ENCODE assay signal across 8 mouse cellular contexts in genomic region chr6:83571840-83572667, GRCm38 (mm10). TPM values are rescaled to one million over a fixed set of nuclear protein-coding genes. Genes with fewer than 3 reads are reported as not detected.
DNase-seq lines count a peak whose midpoint lies in the region; ATAC-seq and TF ChIP-seq lines count a peak whose summit lies in the region.

No protein-coding gene starts in this region.

- H3K27ac ChIP-seq in embryonic facial prominence, embryonic 13.5 days = peak overlapping the region; percentile 80
- 0 out of 2 replicates have a peak overlapping the region, but pooled peaks have one; percentile 54 for H3K27ac ChIP-seq in kidney, adult 2 months (ENCODE audit: insufficient read depth, low read depth, low read length)
- peak overlapping the region; percentile 35; the same call in 1 of the 2 replicates for H3K27ac ChIP-seq in limb, embryonic 12.5 days
- peak overlapping the region; percentile 89 for H3K27ac ChIP-seq in midbrain, embryonic 15.5 days
- H3K27ac ChIP-seq in spleen, adult 2 months (ENCODE audit: insufficient read depth, low read length) = peak overlapping the region; percentile 51; the same call in 1 of the 2 replicates

- H3K36me3 ChIP-seq in embryonic facial prominence, embryonic 13.5 days = peaks cover 16% of the 10 kb centered on the region; the same call in 1 of the 2 replicates
- H3K36me3 ChIP-seq in kidney, adult 2 months (ENCODE audit: control insufficient read depth, insufficient read depth, low read length) = no peaks in the 10 kb centered on the region
- H3K36me3 ChIP-seq in limb, embryonic 12.5 days = peaks cover 21% of the 10 kb centered on the region
- peaks cover 8% of the 10 kb centered on the region; the same call in 1 of the 2 replicates for H3K36me3 ChIP-seq in midbrain, embryonic 15.5 days (replicated peaks)
- H3K36me3 ChIP-seq in spleen, adult 2 months (ENCODE audit: control insufficient read depth, insufficient read depth, low read length) = 0 out of 2 replicates have a peak, but pooled peaks cover 1% of the 10 kb centered on the region

- WGBS in embryonic facial prominence, embryonic 13.5 days = 4% methylated on average over 37 of the region's 37 CpGs
- 3% methylated on average over 37 of the region's 37 CpGs for WGBS in kidney, adult 2 months
- WGBS in limb, embryonic 12.5 days = 5% methylated on average over 37 of the region's 37 CpGs
- 6% methylated on average over 37 of the region's 37 CpGs for WGBS in midbrain, embryonic 15.5 days
- 4% methylated on average over 37 of the region's 37 CpGs for WGBS in spleen, adult 2 months

- no peak for TF ChIP-seq CTCF in kidney, adult 2 months (conservative IDR thresholded peaks at IDR 0.05; ENCODE audit: insufficient read depth, insufficient read length, low read depth, low read length)
- TF ChIP-seq CTCF in spleen, adult 2 months (IDR thresholded peaks at IDR 0.05; ENCODE audit: extremely low read depth, insufficient read depth, insufficient read length, insufficient replicate concordance) = no peak

- ATAC-seq in embryonic facial prominence, embryonic 13.5 days (ENCODE audit: insufficient number of reproducible peaks, insufficient read depth, low FRiP score, low TSS enrichment, low read depth) = peak; percentile 89
- ATAC-seq in limb, embryonic 12.5 days (ENCODE audit: insufficient number of reproducible peaks, insufficient read depth, low FRiP score, low TSS enrichment, low read depth) = peak; percentile 87
- peak; percentile 97 for ATAC-seq in midbrain, embryonic 15.5 days (replicated peaks)

- peak; percentile 81 for DNase-seq in 3134 (ENCODE audit: extremely low read depth, insufficient read length, low spot score)
- DNase-seq in adrenal gland, postnatal 36 days = peak; percentile 93
- peak; percentile 94 to 95 for DNase-seq in heart, adult 18-20 months
- DNase-seq in kidney, adult 2 months = peak; percentile 95
- peak; percentile 50 to 72 for DNase-seq in spleen, adult 2 months (ENCODE audit: low read depth in 1 of 2, low spot score in 2 of 2)

- no peaks in the 10 kb centered on the region for H3K9me3 ChIP-seq in embryonic facial prominence, embryonic 13.5 days
- no peaks in the 10 kb centered on the region for H3K9me3 ChIP-seq in limb, embryonic 12.5 days
- no peaks in the 10 kb centered on the region for H3K9me3 ChIP-seq in midbrain, embryonic 15.5 days

- H3K27me3 ChIP-seq in embryonic facial prominence, embryonic 13.5 days = peaks cover 14% of the 10 kb centered on the region
- H3K27me3 ChIP-seq in kidney, adult 2 months (replicated peaks; ENCODE audit: control insufficient read depth, insufficient read depth, low read length) = no peaks in the 10 kb centered on the region
- no peaks in the 10 kb centered on the region; the same call in 1 of the 2 replicates for H3K27me3 ChIP-seq in limb, embryonic 12.5 days
- no peaks in the 10 kb centered on the region for H3K27me3 ChIP-seq in midbrain, embryonic 15.5 days (replicated peaks)
- H3K27me3 ChIP-seq in spleen, adult 2 months (ENCODE audit: control insufficient read depth, insufficient read depth, low read length) = no peaks in the 10 kb centered on the region

- TF ChIP-seq POLR2A in kidney, adult 2 months (IDR thresholded peaks at IDR 0.05; ENCODE audit: low read depth, low read length) = no peak
- TF ChIP-seq POLR2A in spleen, adult 2 months (IDR thresholded peaks at IDR 0.05; ENCODE audit: low read depth, low read length) = peak; percentile 18; the same call in 1 of the 2 replicates

- H3K4me2 ChIP-seq in embryonic facial prominence, embryonic 13.5 days = peak overlapping the region; percentile 92
- H3K4me2 ChIP-seq in limb, embryonic 12.5 days = peak overlapping the region; percentile 91
- H3K4me2 ChIP-seq in midbrain, embryonic 15.5 days = peak overlapping the region; percentile 91

- H3K9ac ChIP-seq in embryonic facial prominence, embryonic 13.5 days = peak overlapping the region; percentile 84
- H3K9ac ChIP-seq in limb, embryonic 12.5 days (replicated peaks) = peak overlapping the region; percentile 77
- H3K9ac ChIP-seq in midbrain, embryonic 15.5 days = peak overlapping the region; percentile 89

- H3K4me1 ChIP-seq in embryonic facial prominence, embryonic 13.5 days = peaks cover 17% of the 10 kb centered on the region
- H3K4me1 ChIP-seq in kidney, adult 2 months (ENCODE audit: control insufficient read depth, insufficient read depth, low read length) = peaks cover 9% of the 10 kb centered on the region; the same call in 1 of the 2 replicates
- H3K4me1 ChIP-seq in limb, embryonic 12.5 days (replicated peaks) = peaks cover 13% of the 10 kb centered on the region
- H3K4me1 ChIP-seq in midbrain, embryonic 15.5 days = peaks cover 22% of the 10 kb centered on the region
- H3K4me1 ChIP-seq in spleen, adult 2 months (ENCODE audit: control insufficient read depth, insufficient read depth, insufficient read length) = peaks cover 4% of the 10 kb centered on the region; the same call in 1 of the 2 replicates

- H3K4me3 ChIP-seq in embryonic facial prominence, embryonic 13.5 days = peak overlapping the region; percentile 79
- peak overlapping the region; percentile 91 for H3K4me3 ChIP-seq in kidney, adult 2 months (ENCODE audit: insufficient read depth, low read depth, low read length)
- H3K4me3 ChIP-seq in limb, embryonic 12.5 days (replicated peaks) = peak overlapping the region; percentile 75
- peak overlapping the region; percentile 83 for H3K4me3 ChIP-seq in midbrain, embryonic 15.5 days
- H3K4me3 ChIP-seq in spleen, adult 2 months (ENCODE audit: extremely low read depth, insufficient read depth, insufficient read length) = peak overlapping the region; percentile 90

RNA-seq across cellular contexts. Expression of gene Stambp, which starts 0.5 kb away (rescaled TPM):
- 10 to 100 TPM; 21.3 to 22.0 TPM for total RNA-seq in adrenal gland, postnatal 36 days (2021)
- polyA plus RNA-seq in embryonic facial prominence, embryonic 13.5 days (2015; fragmentation: Nextera tagmentation; extraction: Ambion mirVana) = 23.0 and 26.3 TPM in 2 replicates
- 10 to 100 TPM; 10.2 to 13.8 TPM for total RNA-seq in heart, adult 18-20 months (2021)
- polyA plus RNA-seq in kidney, adult 2 months (2012; rRNA removed) = 13.9 and 15.7 TPM in 2 replicates
- 19.2 and 19.4 TPM in 2 replicates for polyA plus RNA-seq in limb, embryonic 12.5 days (2016; fragmentation: Nextera tagmentation; extraction: Ambion mirVana)
- polyA plus RNA-seq in midbrain, embryonic 15.5 days (2015; fragmentation: Nextera tagmentation; extraction: Ambion mirVana) = 63.4 and 66.5 TPM in 2 replicates
- 5.1 and 5.2 TPM in 2 replicates for polyA plus RNA-seq in spleen, adult 2 months (2012; rRNA removed)

RNA-seq across cellular contexts. Expression of gene Actg2, which starts 36.0 kb away (rescaled TPM):
- total RNA-seq in adrenal gland, postnatal 36 days (2021) = under 1 TPM; 0.30 to 0.76 TPM
- polyA plus RNA-seq in embryonic facial prominence, embryonic 13.5 days (2015; fragmentation: Nextera tagmentation; extraction: Ambion mirVana) = 3.5 and 4.1 TPM in 2 replicates
- 1 to 10 TPM in 1 of 2 experiments, under 1 TPM in 1; 0.84 to 1.9 TPM for total RNA-seq in heart, adult 18-20 months (2021)
- polyA plus RNA-seq in kidney, adult 2 months (2012; rRNA removed) = 2.0 and 10.5 TPM in 2 replicates
- polyA plus RNA-seq in limb, embryonic 12.5 days (2016; fragmentation: Nextera tagmentation; extraction: Ambion mirVana) = 1.2 and 1.4 TPM in 2 replicates
- 2.2 and 2.6 TPM in 2 replicates for polyA plus RNA-seq in midbrain, embryonic 15.5 days (2015; fragmentation: Nextera tagmentation; extraction: Ambion mirVana)
- polyA plus RNA-seq in spleen, adult 2 months (2012; rRNA removed) = 14.8 and 15.9 TPM in 2 replicates

Comparison
In these comparisons a context has a peak if more than half of its experiments do, and no peak if none do; other contexts are left out.
1. Peak in every context shown above with its lines: DNase-seq, ATAC-seq, H3K4me3 ChIP-seq and H3K27ac ChIP-seq.
2. H3K27ac ChIP-seq: peak in every context shown above with its lines; median percentile 89 in midbrain, embryonic 15.5 days; 80 in embryonic facial prominence, embryonic 13.5 days; 54 in kidney, adult 2 months; 51 in spleen, adult 2 months; 35 in limb, embryonic 12.5 days.